Mouse (Mus musculus): Measurements from ENCODE around the gene Ect2.
A peak's percentile ranks its signal among the peaks of the same experiment; 100 is the strongest.

Gene Ect2

DNA sequence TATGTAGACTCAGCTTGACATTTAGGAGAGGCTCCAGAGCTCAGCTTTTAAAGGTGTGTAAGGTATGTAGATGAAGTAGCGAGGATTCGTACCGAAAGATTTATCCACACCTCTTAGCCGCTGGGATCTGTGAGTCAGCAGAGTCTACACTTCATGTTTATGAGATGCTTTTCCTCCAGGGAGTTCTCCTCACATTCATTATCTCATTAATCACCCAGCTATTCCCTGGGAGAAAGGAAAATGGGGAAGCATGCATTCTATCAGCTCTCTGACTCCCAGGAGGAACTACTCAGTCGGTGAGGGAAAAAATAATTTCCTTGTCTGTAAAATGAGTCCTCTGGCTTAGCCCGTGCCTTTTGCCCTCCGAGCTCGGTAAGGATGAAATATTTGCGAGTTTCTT is 83.3 kb downstream of the Ect2 start:
- DNase-seq (ENCODE audit: low read depth, low spot score) = no peak

DNA sequence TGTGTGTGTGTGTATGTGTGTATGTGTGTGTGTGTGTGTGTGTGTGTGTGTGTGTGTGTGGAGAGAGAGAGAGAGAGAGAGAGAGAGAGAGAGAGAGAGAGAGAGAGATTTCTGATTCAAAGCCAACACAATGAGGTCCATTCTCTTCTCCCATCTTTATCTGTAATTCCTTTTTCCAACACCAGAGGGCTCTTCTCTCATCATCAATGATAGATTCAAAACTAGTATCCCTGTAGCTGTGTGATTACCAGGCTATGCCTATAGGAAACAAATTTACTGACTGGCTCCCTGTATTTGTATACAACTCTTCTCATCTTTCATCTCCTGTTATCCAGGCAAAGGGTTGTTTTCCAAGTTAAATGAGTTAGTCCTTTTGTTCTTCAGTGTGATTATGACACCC is 86.5 kb downstream of the Ect2 start:
- peak; percentile 42 for DNase-seq (ENCODE audit: low read depth, low spot score)

DNA sequence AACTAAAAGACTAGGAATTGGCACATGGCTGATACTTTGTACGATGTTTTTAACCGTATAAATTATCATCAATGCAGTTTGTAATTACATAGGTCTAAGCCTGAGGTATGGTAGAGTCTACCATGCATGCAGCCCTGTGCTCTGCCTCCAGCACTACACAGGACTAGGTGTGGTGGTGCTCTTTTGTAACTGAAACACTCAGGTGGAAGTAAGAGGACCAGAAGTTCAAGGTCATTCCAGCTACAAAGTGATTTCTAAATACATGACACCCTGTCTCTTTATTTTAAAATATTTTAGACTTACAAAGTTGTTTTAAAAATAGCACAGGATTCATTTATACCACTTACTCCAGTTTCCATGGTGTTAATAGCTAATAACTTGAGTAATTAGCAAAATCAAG is 88.8 kb downstream of the Ect2 start:
- no peak for DNase-seq (ENCODE audit: low read depth, low spot score)

DNA sequence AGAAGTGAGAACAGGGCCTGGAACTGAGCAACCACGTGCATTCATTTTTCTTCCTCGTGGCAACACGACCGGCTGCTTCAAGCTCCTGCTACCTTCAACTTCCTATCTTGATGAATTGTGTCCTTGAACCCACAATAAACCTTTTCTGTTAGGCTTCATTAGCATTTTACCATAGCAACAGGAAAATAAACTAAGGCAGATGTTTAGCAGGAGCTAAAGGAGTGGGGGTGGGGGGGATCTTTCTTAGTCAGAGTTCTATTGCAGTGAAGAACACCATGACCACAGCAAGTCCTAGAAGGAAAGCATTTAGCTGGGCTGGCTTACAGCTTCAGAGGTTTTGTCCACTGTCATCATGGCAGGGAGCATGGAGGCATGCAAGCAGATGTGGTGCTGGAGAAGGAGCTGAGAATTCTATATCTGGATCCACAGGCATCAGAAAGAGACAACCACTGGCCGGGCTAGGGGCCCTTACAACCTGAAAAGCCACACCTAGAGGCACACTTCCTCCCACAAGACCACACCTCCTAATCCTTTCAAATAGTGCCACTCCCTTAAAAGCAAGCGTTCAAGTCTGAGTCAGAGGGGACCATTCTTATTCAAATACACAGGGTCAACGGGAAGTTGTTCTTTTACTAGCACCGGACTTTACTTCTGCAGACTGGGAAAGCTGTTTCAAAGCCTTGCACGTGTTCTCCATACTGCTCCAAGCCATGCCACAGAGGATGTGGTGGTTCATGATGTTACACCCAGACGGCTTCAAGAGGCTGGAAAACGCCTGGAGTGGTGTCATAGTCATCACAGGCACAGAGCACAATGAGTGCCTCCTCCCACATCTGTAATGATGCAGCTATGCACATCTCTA is 90.0 kb downstream of the Ect2 start:
- DNase-seq (ENCODE audit: low read depth, low spot score) = no peak

DNA sequence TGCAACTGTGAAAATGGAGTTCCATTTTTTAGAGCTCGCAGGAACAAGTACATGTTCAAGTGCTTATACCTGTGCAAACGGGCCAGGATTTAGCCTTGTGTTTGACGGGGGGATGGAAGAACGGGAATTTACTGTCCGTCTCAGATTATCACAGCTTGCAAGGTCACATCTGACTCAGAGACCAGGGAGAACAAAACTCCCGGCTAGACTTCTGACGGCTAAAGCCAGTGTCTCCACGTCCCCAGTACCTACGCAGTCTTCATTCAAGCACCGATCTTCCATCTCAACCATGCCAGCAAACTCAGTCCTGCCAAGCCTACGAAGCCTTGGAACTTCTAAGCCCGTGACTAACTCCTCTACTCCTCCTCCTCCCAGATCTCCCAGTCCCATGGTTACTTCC is 93.2 kb downstream of the Ect2 start:
- DNase-seq (ENCODE audit: low read depth, low spot score) = no peak

DNA sequence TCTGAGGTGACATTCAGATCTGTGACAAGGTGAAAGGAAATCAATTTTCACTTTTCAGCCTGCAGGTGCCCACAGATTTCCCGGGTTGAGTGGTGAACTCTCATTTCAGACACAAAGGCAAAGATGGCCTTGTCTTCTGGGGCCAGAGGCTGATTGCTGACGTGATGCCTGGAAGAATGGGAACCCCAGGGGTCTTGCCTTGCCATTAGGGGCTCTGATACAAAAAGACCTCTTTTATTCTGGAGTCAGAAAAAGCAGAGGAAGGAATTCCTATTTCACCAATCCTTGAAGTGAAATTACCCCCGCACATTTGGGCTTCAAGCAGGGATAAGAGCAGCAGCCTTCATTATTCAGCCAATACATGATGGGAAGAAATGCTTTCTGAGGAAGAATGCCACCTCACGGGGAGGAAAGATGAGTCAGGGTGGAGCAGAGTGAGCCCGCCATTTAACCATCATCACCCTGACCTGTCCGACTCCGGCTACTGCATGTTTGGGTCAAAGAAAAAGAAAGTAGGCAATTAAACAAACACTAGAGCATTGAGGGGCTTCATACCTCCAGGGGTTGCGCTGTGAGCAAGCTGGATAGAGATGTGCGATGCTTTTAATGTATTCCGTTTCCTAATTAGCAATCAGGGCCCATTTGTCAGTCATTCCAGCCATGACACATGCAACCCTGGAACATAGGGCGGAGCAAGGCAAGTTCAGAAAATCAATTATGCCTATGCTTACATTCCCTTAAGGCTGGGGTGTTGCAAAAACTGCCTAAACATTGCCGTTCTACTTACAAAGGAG is 94.0 kb downstream of the Ect2 start:
- DNase-seq (ENCODE audit: low read depth, low spot score) = no peak

DNA sequence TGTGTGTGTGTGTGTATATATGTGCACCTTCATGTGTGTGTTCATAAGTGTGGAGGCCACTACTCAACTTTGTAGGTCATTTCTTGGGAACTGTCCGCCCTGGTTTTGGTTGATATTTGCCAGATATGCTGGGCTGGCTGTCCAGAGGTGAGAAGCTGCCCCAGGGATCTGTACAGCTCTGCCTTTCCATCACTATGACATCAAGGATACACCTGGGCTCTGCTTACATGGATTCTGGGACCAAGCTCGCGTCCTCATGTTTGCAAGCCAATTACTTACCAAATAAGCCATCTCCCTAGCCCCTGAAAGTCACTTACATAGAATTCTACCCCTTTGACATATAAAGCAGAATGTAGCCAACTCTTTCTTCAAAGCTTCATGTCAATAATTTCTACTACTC is 98.2 kb downstream of the Ect2 start:
- DNase-seq (ENCODE audit: low read depth, low spot score) = no peak

DNA sequence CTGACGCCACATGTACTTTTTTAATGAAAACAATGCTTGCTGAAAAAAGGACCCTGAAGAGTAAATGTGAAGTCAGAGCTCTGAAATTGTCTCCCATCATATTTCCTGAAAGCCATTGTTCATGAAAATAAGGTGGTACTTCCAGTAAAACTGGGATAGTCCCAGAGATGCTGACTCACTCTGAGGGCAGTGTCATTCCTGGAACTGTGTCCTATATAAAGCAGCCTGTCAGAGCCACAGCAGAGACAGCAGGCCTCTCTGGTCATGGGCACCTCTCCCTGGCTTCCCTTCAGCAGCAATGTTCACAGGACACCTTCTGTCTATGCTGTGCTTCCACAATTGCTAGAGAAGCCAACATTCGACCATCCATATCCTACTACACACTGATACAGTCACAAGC is 98.9 kb downstream of the Ect2 start:
- no peak for DNase-seq (ENCODE audit: low read depth, low spot score)
